Mouse (Mus musculus) heart, postnatal 0 days (tissue): ENCODE measurements around the gene Klhl5.

Experiments
- CTCF ChIP-seq: IDR thresholded peaks from 2 replicates; pipeline ENCODE4 v1.5.1; 2016; ENCODE audit warnings: antibody characterized with exemption, control low read depth, low read depth
- EP300 ChIP-seq: IDR thresholded peaks from 2 replicates; pipeline ENCODE4 v1.6.1; 2016; ENCODE audit warnings: antibody characterized with exemption, low read depth

DNA sequence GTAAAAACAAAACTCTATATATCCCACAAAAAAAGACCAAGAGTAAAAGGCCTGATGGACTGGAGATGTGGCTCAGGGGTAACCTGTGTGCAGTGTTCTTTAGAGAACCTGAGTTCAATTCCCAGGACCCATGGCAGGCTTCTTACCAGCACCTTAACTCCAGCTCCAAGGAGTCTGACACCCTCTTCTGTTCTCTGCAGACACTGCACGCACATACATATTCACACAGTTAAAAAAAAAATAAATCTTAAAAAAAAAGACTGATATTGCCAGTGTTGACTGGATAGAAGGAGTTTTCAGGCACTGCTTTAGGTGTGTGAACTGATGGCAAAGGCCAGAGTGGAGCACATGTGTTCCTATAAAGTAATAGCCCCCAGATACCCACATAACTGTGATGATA, 18.8 kb downstream of the Klhl5 start:
- TF ChIP-seq EP300 (no peak), CTCF (no peak)
